Mouse (Mus musculus): ENCODE measurements around the gene Bcl9l. TPM values are rescaled to one million over a fixed set of nuclear protein-coding genes. Genes with fewer than 3 reads are reported as not detected.

Gene Bcl9l
- polyA plus RNA-seq, 1 experiment, result 28.1 TPM

DNA sequence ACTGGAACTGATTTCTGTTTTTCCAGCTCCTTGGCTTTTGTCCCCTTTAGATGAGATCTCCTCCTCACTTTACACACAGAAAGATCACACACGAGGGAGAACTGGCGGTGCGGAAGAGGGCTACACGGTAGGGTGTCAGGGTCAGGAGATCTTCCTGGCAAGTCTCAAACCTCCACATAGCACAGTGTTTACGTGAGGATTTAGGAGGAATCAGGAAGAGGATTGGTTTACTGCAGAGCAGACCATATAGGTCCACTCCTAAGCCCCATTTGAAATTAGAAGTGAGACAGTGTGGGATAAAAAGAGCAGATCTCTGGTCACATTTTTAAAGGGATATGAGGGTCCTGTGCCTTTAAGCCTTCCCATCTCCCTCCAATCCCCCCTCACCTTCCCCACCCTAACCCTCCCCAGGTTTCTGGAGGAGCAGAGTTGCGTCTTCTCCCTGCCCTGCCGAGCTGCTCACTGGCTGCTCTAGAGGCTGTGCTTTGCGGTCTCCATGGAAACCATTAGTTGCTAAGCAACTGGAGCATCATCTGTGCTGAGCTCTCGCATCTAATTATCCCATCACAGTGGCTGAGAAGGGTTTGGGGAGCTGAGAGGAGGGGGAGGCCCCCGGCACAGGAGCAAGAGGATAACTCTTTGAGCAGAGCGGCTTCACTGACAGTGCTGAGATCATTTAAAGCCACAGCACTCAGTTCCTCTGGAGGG is 25.4 kb upstream of the Bcl9l start:
- H3K27ac ChIP-seq (ENCODE audit: insufficient read depth, low read depth, low read length), result no peak overlapping the region
- no peaks in the 10 kb centered on the region for H3K27me3 ChIP-seq (ENCODE audit: control insufficient read depth, insufficient read depth, low read length)
- WGBS, result 29% methylated on average over 11 of the region's 11 CpGs
- no peaks in the 10 kb centered on the region for H3K4me1 ChIP-seq (ENCODE audit: control insufficient read depth, insufficient read depth, insufficient read length, low read length)
- TF ChIP-seq CTCF (IDR thresholded peaks at IDR 0.05; ENCODE audit: extremely low read depth, insufficient read length, insufficient replicate concordance, low read depth, low read length), result no peak
- no peaks in the 10 kb centered on the region for H3K36me3 ChIP-seq (ENCODE audit: control insufficient read depth, insufficient read depth, low read length)
- no peak overlapping the region for H3K4me3 ChIP-seq (ENCODE audit: low read depth, low read length)

DNA sequence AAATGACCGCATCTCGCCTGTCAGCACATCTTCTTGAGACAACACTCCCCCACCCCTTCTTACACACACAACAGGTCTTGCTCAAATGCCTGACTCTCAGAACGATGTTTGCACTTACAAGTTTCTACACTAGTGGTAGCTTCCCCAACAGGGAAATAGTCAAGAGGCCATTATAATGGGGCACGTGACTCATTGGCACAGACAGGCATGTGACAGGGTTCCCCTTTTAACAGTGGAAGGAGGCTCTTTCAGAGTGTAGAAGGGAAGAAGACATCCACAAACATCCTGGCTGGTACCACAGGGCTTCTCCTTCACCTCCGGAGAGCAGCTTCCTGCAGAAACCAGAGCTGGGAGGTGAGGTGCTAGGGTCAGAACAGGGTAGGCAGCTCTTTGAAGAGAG is 20.7 kb upstream of the Bcl9l start:
- TF ChIP-seq CTCF (IDR thresholded peaks at IDR 0.05; ENCODE audit: extremely low read depth, insufficient read length, insufficient replicate concordance, low read depth, low read length) (no peak), POLR2A (IDR thresholded peaks at IDR 0.05; ENCODE audit: low read depth, low read length) (no peak)
- no peak overlapping the region for H3K4me3 ChIP-seq (ENCODE audit: low read depth, low read length)
- H3K27me3 ChIP-seq (ENCODE audit: control insufficient read depth, insufficient read depth, low read length), result no peaks in the 10 kb centered on the region
- H3K4me1 ChIP-seq (ENCODE audit: control insufficient read depth, insufficient read depth, insufficient read length, low read length), result no peaks in the 10 kb centered on the region
- no peak overlapping the region for H3K27ac ChIP-seq (ENCODE audit: insufficient read depth, low read depth, low read length)
- no peaks in the 10 kb centered on the region for H3K36me3 ChIP-seq (ENCODE audit: control insufficient read depth, insufficient read depth, low read length)
- 77% methylated on average over 5 of the region's 5 CpGs for WGBS

DNA sequence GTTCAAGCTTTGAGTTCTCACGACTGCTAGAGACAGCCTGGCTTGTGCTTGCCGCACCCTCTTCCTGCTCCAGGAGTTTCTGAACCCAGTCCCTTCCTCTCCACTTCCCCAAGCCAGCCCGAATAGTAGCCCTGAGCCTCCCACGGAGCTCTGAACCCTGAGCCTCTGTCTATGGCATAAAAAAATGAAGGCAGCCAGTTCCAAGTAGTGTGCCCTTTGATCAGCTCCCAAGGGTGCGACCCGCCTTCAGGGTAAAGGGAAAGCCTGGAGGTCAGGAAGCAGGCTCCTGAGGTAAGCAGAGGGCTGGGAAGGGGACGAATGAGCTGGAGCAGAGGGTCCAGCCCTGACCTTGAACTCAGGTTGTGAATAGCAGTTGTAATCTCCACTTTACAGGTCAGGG is 14.4 kb upstream of the Bcl9l start:
- WGBS, result 13% methylated on average over 7 of the region's 7 CpGs
- H3K36me3 ChIP-seq (ENCODE audit: control insufficient read depth, insufficient read depth, low read length), result no peaks in the 10 kb centered on the region
- H3K27ac ChIP-seq (ENCODE audit: insufficient read depth, low read depth, low read length), result peak overlapping the region; percentile 47
- H3K4me3 ChIP-seq (ENCODE audit: low read depth, low read length), result no peak overlapping the region
- H3K27me3 ChIP-seq (ENCODE audit: control insufficient read depth, insufficient read depth, low read length), result no peaks in the 10 kb centered on the region
- peaks cover 13% of the 10 kb centered on the region for H3K4me1 ChIP-seq (ENCODE audit: control insufficient read depth, insufficient read depth, insufficient read length, low read length)
- TF ChIP-seq POLR2A (IDR thresholded peaks at IDR 0.05; ENCODE audit: low read depth, low read length) (no peak), CTCF (IDR thresholded peaks at IDR 0.05; ENCODE audit: extremely low read depth, insufficient read length, insufficient replicate concordance, low read depth, low read length) (no peak)

DNA sequence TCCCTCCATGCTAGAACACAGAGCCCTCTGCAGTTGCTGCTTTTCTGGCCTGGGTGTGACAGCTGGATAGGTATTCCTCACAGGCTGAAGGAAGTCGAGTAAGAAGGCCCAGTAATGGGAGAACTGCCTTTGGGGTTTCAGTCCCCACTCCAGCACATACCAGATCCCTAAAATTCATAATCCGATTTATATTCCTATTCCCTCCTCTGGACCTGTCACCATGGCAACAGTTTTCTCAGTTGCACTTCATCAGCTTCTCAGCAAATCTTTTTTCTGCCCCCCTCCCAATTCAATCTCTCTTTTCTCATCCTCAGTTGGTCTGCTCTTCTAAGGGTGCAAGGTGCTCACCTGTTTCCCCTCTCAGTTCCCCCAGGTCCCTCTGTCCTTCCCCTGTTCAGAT is 13.8 kb upstream of the Bcl9l start:
- Histone ChIP-seq H3K4me1 (ENCODE audit: control insufficient read depth, insufficient read depth, insufficient read length, low read length) (peaks cover 13% of the 10 kb centered on the region), H3K27ac (ENCODE audit: insufficient read depth, low read depth, low read length) (no peak overlapping the region), H3K4me3 (ENCODE audit: low read depth, low read length) (no peak overlapping the region), H3K36me3 (ENCODE audit: control insufficient read depth, insufficient read depth, low read length) (no peaks in the 10 kb centered on the region), H3K27me3 (ENCODE audit: control insufficient read depth, insufficient read depth, low read length) (no peaks in the 10 kb centered on the region)
- 36% methylated on average over 2 of the region's 2 CpGs for WGBS
- TF ChIP-seq POLR2A (IDR thresholded peaks at IDR 0.05; ENCODE audit: low read depth, low read length), result no peak
- TF ChIP-seq CTCF (IDR thresholded peaks at IDR 0.05; ENCODE audit: extremely low read depth, insufficient read length, insufficient replicate concordance, low read depth, low read length), result no peak

DNA sequence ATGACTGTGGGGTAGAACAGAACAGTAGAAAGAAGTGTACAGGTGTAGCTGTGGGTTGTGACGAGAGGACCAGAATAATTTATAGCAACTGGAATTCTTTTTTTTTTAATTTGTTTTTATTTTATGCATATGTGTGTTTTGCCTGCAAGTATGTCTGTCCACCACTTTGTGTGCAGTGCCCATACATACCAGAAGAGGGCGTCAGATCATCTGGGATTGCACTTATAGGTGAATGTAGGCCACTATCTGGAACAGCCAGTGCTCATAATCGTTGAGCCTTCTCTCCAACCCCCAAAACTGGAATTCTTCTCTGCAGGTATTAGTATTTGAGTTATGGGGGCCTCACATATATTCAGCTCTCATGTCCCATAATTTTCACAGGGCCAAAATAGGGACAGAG is 9.4 kb upstream of the Bcl9l start:
- TF ChIP-seq POLR2A (IDR thresholded peaks at IDR 0.05; ENCODE audit: low read depth, low read length) (no peak), CTCF (IDR thresholded peaks at IDR 0.05; ENCODE audit: extremely low read depth, insufficient read length, insufficient replicate concordance, low read depth, low read length) (no peak)
- Histone ChIP-seq H3K27me3 (ENCODE audit: control insufficient read depth, insufficient read depth, low read length) (no peaks in the 10 kb centered on the region), H3K36me3 (ENCODE audit: control insufficient read depth, insufficient read depth, low read length) (no peaks in the 10 kb centered on the region), H3K27ac (ENCODE audit: insufficient read depth, low read depth, low read length) (no peak overlapping the region), H3K4me3 (ENCODE audit: low read depth, low read length) (no peak overlapping the region), H3K4me1 (ENCODE audit: control insufficient read depth, insufficient read depth, insufficient read length, low read length) (peaks cover 7% of the 10 kb centered on the region; the same call in 1 of the 2 replicates)
- WGBS, result 64% methylated on average over 3 of the region's 3 CpGs

DNA sequence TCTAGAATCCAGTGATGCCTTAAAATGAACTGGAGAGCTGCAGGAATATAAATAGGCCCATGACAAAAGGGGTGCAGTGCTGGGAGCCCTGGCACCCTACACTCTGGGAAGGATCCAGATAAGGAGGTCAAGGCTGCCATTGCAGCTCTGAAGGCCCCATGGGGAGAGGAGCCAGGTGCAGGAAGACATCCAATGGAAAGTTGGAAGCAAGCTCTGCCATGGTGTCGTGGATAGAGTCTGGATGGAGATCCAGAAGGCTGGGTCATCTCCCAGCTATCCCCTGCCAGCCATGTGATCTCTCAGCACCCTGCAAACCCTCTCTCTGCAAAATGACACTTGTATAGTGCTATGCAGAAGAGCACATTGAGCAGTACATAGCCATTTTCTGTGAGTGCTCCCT is 8.3 kb upstream of the Bcl9l start:
- no peaks in the 10 kb centered on the region for H3K27me3 ChIP-seq (ENCODE audit: control insufficient read depth, insufficient read depth, low read length)
- no peak for TF ChIP-seq CTCF (IDR thresholded peaks at IDR 0.05; ENCODE audit: extremely low read depth, insufficient read length, insufficient replicate concordance, low read depth, low read length)
- no peak for TF ChIP-seq POLR2A (IDR thresholded peaks at IDR 0.05; ENCODE audit: low read depth, low read length)
- 21% methylated on average over 1 of the region's 1 CpGs for WGBS
- H3K4me1 ChIP-seq (ENCODE audit: control insufficient read depth, insufficient read depth, insufficient read length, low read length), result peaks cover under 1% of the 10 kb centered on the region; the same call in 1 of the 2 replicates
- no peak overlapping the region for H3K4me3 ChIP-seq (ENCODE audit: low read depth, low read length)
- H3K27ac ChIP-seq (ENCODE audit: insufficient read depth, low read depth, low read length), result no peak overlapping the region
- H3K36me3 ChIP-seq (ENCODE audit: control insufficient read depth, insufficient read depth, low read length), result no peaks in the 10 kb centered on the region

DNA sequence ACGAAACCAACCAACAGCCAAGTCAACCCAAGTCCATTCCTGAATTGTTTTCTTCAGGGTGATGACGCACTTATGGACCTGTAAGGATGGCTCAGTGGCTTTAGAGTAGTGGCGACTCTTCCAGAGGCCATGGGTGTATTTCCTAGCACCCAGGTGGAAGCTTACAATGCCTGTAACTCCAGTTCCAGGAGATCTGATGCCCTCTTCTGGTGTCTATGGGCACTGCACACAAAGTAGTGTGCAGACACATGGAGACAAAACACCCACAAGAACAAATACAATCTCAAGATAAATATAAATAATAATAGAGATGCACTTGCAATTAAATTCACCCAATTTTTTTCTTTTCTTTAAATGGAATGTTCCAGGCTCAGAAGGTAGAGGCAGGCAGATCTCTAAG is 6.7 kb upstream of the Bcl9l start:
- H3K27ac ChIP-seq (ENCODE audit: insufficient read depth, low read depth, low read length), result no peak overlapping the region
- TF ChIP-seq CTCF (IDR thresholded peaks at IDR 0.05; ENCODE audit: extremely low read depth, insufficient read length, insufficient replicate concordance, low read depth, low read length) (peak; percentile 13; the same call in 1 of the 2 replicates), POLR2A (IDR thresholded peaks at IDR 0.05; ENCODE audit: low read depth, low read length) (no peak)
- H3K36me3 ChIP-seq (ENCODE audit: control insufficient read depth, insufficient read depth, low read length), result no peaks in the 10 kb centered on the region
- no peaks in the 10 kb centered on the region for H3K4me1 ChIP-seq (ENCODE audit: control insufficient read depth, insufficient read depth, insufficient read length, low read length)
- no peak overlapping the region for H3K4me3 ChIP-seq (ENCODE audit: low read depth, low read length)
- H3K27me3 ChIP-seq (ENCODE audit: control insufficient read depth, insufficient read depth, low read length), result no peaks in the 10 kb centered on the region
- whole genome bisulfite sequencing, result 95% methylated on average over 3 of the region's 3 CpGs

All from small intestine, adult 2 months (tissue).